Mouse (Mus musculus) embryonic facial prominence, embryonic 12.5 days (tissue): Measurements from ENCODE around the gene Nadk. TPM values are rescaled to one million over a fixed set of nuclear protein-coding genes. Genes with fewer than 3 reads are reported as not detected.

Experiments used
- ATAC-seq: fragments of 200-750 bp; cut with Nextera tagmentation; 2 replicates; pipeline ENCODE4 v1.8.0; 2017; ENCODE audit not compliant: insufficient number of reproducible peaks, insufficient read depth, low FRiP score, low TSS enrichment
- H3K27ac ChIP-seq: fragments of 300-500 bp; sonication (generic); 2 replicates; pipeline ENCODE4 v1.5.1; 2016; ENCODE audit warnings: mild to moderate bottlenecking
- H3K27me3 ChIP-seq: fragments of 300-500 bp; sonication (generic); 2 replicates; pipeline ENCODE4 v1.6.1; 2016; ENCODE audit warnings: mild to moderate bottlenecking, moderate library complexity
- H3K36me3 ChIP-seq: fragments of 300-500 bp; sonication (generic); 2 replicates; pipeline ENCODE4 v1.6.1; 2016; ENCODE audit warnings: mild to moderate bottlenecking
- H3K4me1 ChIP-seq: fragments of 300-500 bp; sonication (generic); 2 replicates; pipeline ENCODE4 v1.6.1; 2016
- H3K4me2 ChIP-seq: fragments of 300-500 bp; sonication (generic); replicated peaks from 2 replicates; pipeline ENCODE4 v1.6.1; 2016; ENCODE audit warnings: mild to moderate bottlenecking, moderate library complexity
- H3K4me3 ChIP-seq: fragments of 300-500 bp; sonication (generic); 2 replicates; pipeline ENCODE4 v1.5.1; 2016; ENCODE audit warnings: mild to moderate bottlenecking
- H3K9ac ChIP-seq: fragments of 300-500 bp; sonication (generic); 2 replicates; pipeline ENCODE4 v1.6.1; 2016; ENCODE audit warnings: mild to moderate bottlenecking, moderate library complexity
- H3K9me3 ChIP-seq: fragments of 300-500 bp; sonication (generic); 2 replicates; pipeline ENCODE4 v1.6.1; 2016; ENCODE audit warnings: mild to moderate bottlenecking, moderate library complexity
- WGBS: fragments of 180-500 bp; shearing (Covaris S2); methylation state at CpG from one replicate; pipeline ENCODE4 v1.1.7; 2016; 5-methylcytosine and 5-hydroxymethylcytosine counted together
- polyA plus RNA-seq: library from polyadenylated mRNA; unstranded; fragments of >200 nt; fragmentation: Nextera tagmentation; extraction: Ambion mirVana; gene quantifications from 2 replicates; pipeline ENCODE4 v1.2.1, GENCODE M21; 2016

Nadk gene
- polyA plus RNA-seq, 1 experiment from 2014 or later, result 101 TPM

DNA sequence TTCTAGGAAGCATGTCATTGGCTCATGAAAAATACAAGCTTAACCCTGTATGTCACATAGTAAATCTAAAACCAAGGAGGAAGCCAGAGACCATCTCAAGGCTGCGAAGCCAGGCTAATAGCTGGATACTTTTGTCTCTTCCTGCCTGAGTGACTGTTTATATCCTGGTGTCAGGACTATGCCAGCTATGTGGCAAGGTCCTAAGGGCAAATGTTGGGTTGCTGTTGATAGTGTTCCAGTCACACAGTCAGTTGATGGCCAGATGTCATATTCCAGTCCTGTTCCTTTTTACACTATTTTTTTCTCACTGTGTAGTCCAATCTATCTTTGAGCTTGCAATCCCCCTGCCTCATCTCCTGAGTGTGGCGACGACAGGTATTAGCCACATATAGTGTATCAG is 51.1 kb downstream of the Nadk start:
- H3K9me3 ChIP-seq, result no peaks in the 10 kb centered on the region
- no peak overlapping the region for H3K9ac ChIP-seq
- no peaks in the 10 kb centered on the region for H3K27me3 ChIP-seq
- no peak overlapping the region for H3K4me3 ChIP-seq
- H3K27ac ChIP-seq, result no peak overlapping the region
- H3K36me3 ChIP-seq, result peaks cover 78% of the 10 kb centered on the region
- 95% methylated on average over 3 of the region's 3 CpGs for WGBS
- ATAC-seq, result no peak
- no peak overlapping the region for H3K4me2 ChIP-seq
- no peaks in the 10 kb centered on the region for H3K4me1 ChIP-seq

GRCm38 (mm10) chr4:155618321-155618720 is 56.1 kb downstream of the Nadk start:
- no peak overlapping the region for H3K4me2 ChIP-seq
- ATAC-seq, result no peak
- no peaks in the 10 kb centered on the region for H3K27me3 ChIP-seq
- no peak overlapping the region for H3K4me3 ChIP-seq
- H3K9ac ChIP-seq, result no peak overlapping the region
- 93% methylated on average over 5 of the region's 5 CpGs for WGBS
- no peak overlapping the region for H3K27ac ChIP-seq
- H3K4me1 ChIP-seq, result no peaks in the 10 kb centered on the region
- H3K36me3 ChIP-seq, result peaks cover 70% of the 10 kb centered on the region
- H3K9me3 ChIP-seq, result no peaks in the 10 kb centered on the region

GRCm38 (mm10) chr4:155624338-155625291 is 62.4 kb downstream of the Nadk start, which contains the start of gene Cdk11b:
Gene Cdk11b (plus strand): TSS chr4:155624854.
- Histone ChIP-seq H3K36me3 (peaks cover 32% of the 10 kb centered on the region), H3K4me3 (peak within 1 kb of the TSS; percentile 95)
- WGBS, result under 1% methylated on average over 84 of the region's 84 CpGs

DNA sequence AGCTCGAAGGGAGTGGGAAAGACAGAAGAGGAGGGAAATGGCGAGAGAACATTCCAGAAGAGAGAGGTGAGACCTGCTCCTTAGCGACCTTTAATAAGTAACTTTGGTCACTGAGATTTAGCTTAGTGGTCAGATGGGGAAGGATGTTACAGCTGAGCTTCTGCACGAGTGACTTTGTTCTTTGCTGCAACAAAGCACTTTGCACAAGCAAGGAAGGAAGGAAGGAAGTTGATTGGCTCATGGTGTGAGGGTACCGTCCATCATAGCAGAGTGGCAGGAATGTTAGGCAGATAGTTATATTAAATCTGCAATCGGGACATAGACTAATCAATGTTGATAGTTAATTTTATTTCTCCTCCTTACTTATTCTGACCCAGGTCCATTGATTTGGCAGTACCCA is 68.1 kb downstream of the Nadk start:
- Histone ChIP-seq H3K4me2 (no peak overlapping the region), H3K9me3 (no peaks in the 10 kb centered on the region), H3K9ac (no peak overlapping the region), H3K27ac (no peak overlapping the region), H3K36me3 (peaks cover 63% of the 10 kb centered on the region), H3K4me3 (no peak overlapping the region), H3K27me3 (no peaks in the 10 kb centered on the region), H3K4me1 (no peaks in the 10 kb centered on the region)
- WGBS, result 89% methylated on average over 6 of the region's 6 CpGs
- no peak for ATAC-seq

More at GRCm38 (mm10) chr4:155624338-155625291, 62.4 kb downstream of the Nadk start, which contains the start of gene Cdk11b:
- Histone ChIP-seq H3K9ac (peak within 1 kb of the TSS; percentile 81), H3K4me2 (peak within 1 kb of the TSS; percentile 78), H3K4me1 (0 out of 2 replicates have a peak, but pooled peaks cover 4% of the 10 kb centered on the region), H3K27me3 (no peaks in the 10 kb centered on the region), H3K27ac (peak within 1 kb of the TSS; percentile 67), H3K9me3 (no peaks in the 10 kb centered on the region)
- peak; percentile 100 for ATAC-seq

DNA sequence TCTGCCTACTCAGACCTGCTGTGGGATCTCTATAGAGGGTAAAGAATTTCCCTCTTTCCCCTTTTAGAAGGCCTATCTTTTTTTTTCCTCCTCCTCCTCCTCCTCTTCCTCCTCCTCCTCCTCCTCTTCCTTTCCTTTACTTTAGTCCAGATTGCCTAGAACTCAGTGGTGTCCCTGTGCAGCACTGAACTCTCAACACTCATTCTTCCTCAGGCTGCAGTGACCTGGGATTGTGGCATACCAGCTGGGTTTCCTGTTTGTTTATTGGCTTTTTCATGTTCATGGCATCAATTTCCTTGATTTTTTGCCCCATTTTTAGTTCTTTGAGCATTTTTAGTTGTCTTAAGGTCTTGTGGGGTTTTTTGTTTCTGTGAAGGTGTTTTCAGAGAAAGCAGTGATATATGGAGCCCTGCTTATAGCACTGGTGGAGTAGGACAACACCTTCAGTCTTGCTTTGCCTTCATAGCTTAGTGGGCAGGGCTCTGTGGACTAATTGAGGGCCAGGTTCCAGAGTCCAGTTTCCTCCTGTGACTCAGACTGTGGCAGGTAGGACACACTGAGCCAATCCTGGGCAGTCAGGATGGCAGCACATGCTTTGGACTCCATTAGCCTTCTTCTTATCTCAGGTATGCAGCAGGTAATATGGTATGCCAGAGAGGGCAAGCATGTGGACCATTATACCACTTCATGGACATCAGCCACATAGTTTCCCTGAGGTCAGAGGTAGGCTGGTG is 73.8 kb downstream of the Nadk start:
- no peak for ATAC-seq
- Histone ChIP-seq H3K27ac (no peak overlapping the region), H3K9ac (no peak overlapping the region), H3K4me3 (no peak overlapping the region), H3K4me2 (no peak overlapping the region), H3K36me3 (peaks cover 84% of the 10 kb centered on the region), H3K27me3 (no peaks in the 10 kb centered on the region), H3K4me1 (no peaks in the 10 kb centered on the region), H3K9me3 (no peaks in the 10 kb centered on the region)

Other genes with a start within 250 kb of the Nadk start
- gene Prkcz, start 201.0 kb upstream of the Nadk start, polyA plus RNA-seq, result 11.0 and 12.2 TPM in 2 replicates
- gene Gabrd, start 164.3 kb upstream of the Nadk start, polyA plus RNA-seq, result not detected in 2 replicates
- gene Cfap74, start 153.2 kb upstream of the Nadk start, polyA plus RNA-seq, result 4.9 and 6.9 TPM in 2 replicates
- not detected in 2 replicates for gene Tmem52, start 93.3 kb upstream of the Nadk start, polyA plus RNA-seq
- gene Gnb1, start 71.0 kb upstream of the Nadk start, polyA plus RNA-seq, result 570 and 588 TPM in 2 replicates
- 11.4 and 12.5 TPM in 2 replicates for gene Slc35e2, start 39.0 kb downstream of the Nadk start, polyA plus RNA-seq
- 78.3 and 86.6 TPM in 2 replicates for gene Cdk11b, start 62.5 kb downstream of the Nadk start, polyA plus RNA-seq
- not detected in 2 replicates for gene Gm10563, start 83.0 kb downstream of the Nadk start, polyA plus RNA-seq
- 11.3 and 16.1 TPM in 2 replicates for gene Mmp23, start 91.0 kb downstream of the Nadk start, polyA plus RNA-seq
- 38.2 and 40.8 TPM in 2 replicates for gene Mib2, start 106.8 kb downstream of the Nadk start, polyA plus RNA-seq
- gene Fndc10, start 132.0 kb downstream of the Nadk start, polyA plus RNA-seq, result 12.2 and 15.2 TPM in 2 replicates
- 135 and 136 TPM in 2 replicates for gene Ssu72, start 142.4 kb downstream of the Nadk start, polyA plus RNA-seq
- 2.2 and 2.5 TPM in 2 replicates for gene Tmem240, start 172.4 kb downstream of the Nadk start, polyA plus RNA-seq
- gene Atad3a, start 198.7 kb downstream of the Nadk start, polyA plus RNA-seq, result 103 and 106 TPM in 2 replicates
- gene Vwa1, start 212.3 kb downstream of the Nadk start, polyA plus RNA-seq, result 9.2 and 9.5 TPM in 2 replicates
- 0.69 and 1.0 TPM in 2 replicates for gene Tmem88b, start 223.5 kb downstream of the Nadk start, polyA plus RNA-seq
- gene Ankrd65, start 228.1 kb downstream of the Nadk start, polyA plus RNA-seq, result 0.25 TPM in 1 of 2 replicates, not detected in the other
- 214 TPM in 2 replicates for gene Mrpl20, start 240.5 kb downstream of the Nadk start, polyA plus RNA-seq